Mouse (Mus musculus) neural tube, embryonic 13.5 days (tissue): ENCODE measurements around the gene Mmp20. TPM values are rescaled to one million over a fixed set of nuclear protein-coding genes. Genes with fewer than 3 reads are reported as not detected.

Experiments
- ATAC-seq: fragments of 200-750 bp; cut with Nextera tagmentation; 2 replicates; pipeline ENCODE4 v1.8.0; 2017; ENCODE audit warnings: low read depth, mild to moderate bottlenecking, moderate TSS enrichment, moderate library complexity
- H3K27ac ChIP-seq: fragments of 300-500 bp; sonication (generic); replicated peaks from 2 replicates; pipeline ENCODE4 v1.5.1; 2015; ENCODE audit warnings: moderate library complexity, mild to moderate bottlenecking, inconsistent platforms
- H3K27me3 ChIP-seq: fragments of 300-500 bp; sonication (generic); 2 replicates; pipeline ENCODE4 v1.6.1; 2015; ENCODE audit warnings: mild to moderate bottlenecking, inconsistent platforms
- H3K36me3 ChIP-seq: fragments of 300-500 bp; sonication (generic); 2 replicates; pipeline ENCODE4 v1.6.1; 2015; ENCODE audit warnings: mild to moderate bottlenecking, inconsistent platforms
- H3K4me1 ChIP-seq: fragments of 300-500 bp; sonication (generic); replicated peaks from 2 replicates; pipeline ENCODE4 v1.6.1; 2015; ENCODE audit warnings: inconsistent platforms
- H3K4me2 ChIP-seq: fragments of 300-500 bp; sonication (generic); 2 replicates; pipeline ENCODE4 v1.6.1; 2015; ENCODE audit warnings: inconsistent platforms, mild to moderate bottlenecking, moderate library complexity
- H3K4me3 ChIP-seq: fragments of 300-500 bp; sonication (generic); 2 replicates; pipeline ENCODE4 v1.5.1; 2015; ENCODE audit warnings: mild to moderate bottlenecking, inconsistent platforms
- H3K9ac ChIP-seq: fragments of 300-500 bp; sonication (generic); 2 replicates; pipeline ENCODE4 v1.6.1; 2015; ENCODE audit warnings: moderate library complexity, mild to moderate bottlenecking, inconsistent platforms
- H3K9me3 ChIP-seq: fragments of 300-500 bp; sonication (generic); 2 replicates; pipeline ENCODE4 v1.6.1; 2016; ENCODE audit warnings: inconsistent platforms
- WGBS: fragments of 180-500 bp; shearing (Covaris S2); methylation state at CpG from one replicate; pipeline ENCODE4 v1.1.7; 2015; 5-methylcytosine and 5-hydroxymethylcytosine counted together
- polyA plus RNA-seq: library from polyadenylated mRNA; unstranded; fragments of >200 nt; fragmentation: Nextera tagmentation; extraction: Ambion mirVana; gene quantifications from 2 replicates; pipeline ENCODE4 v1.2.1, GENCODE M21; 2015

Mmp20 gene
- polyA plus RNA-seq, 1 experiment from 2014 or later: not detected

GRCm38 (mm10) chr9:7652351-7653085 is 24.5 kb downstream of the Mmp20 start:
- Histone ChIP-seq H3K4me3 (no peak overlapping the region), H3K36me3 (no peaks in the 10 kb centered on the region), H3K27me3 (no peaks in the 10 kb centered on the region), H3K4me1 (no peaks in the 10 kb centered on the region), H3K9me3 (no peaks in the 10 kb centered on the region), H3K4me2 (no peak overlapping the region), H3K9ac (no peak overlapping the region), H3K27ac (no peak overlapping the region)
- WGBS: 88% methylated on average over 5 of the region's 5 CpGs
- ATAC-seq: no peak

- Histone ChIP-seq H3K27ac (no peak overlapping the region), H3K4me3 (no peak overlapping the region), H3K9me3 (no peaks in the 10 kb centered on the region)
These were observed 29.9 kb downstream of the Mmp20 start for GRCm38 (mm10) chr9:7657946-7658345.

GRCm38 (mm10) chr9:7659469-7660020 is 31.5 kb downstream of the Mmp20 start:
- H3K36me3 ChIP-seq: no peaks in the 10 kb centered on the region
- ATAC-seq: no peak
- no peak overlapping the region for H3K4me2 ChIP-seq
- no peaks in the 10 kb centered on the region for H3K4me1 ChIP-seq
- H3K27me3 ChIP-seq: no peaks in the 10 kb centered on the region
- WGBS: 28% methylated on average over 6 of the region's 6 CpGs
- no peak overlapping the region for H3K4me3 ChIP-seq
- H3K9me3 ChIP-seq: no peaks in the 10 kb centered on the region
- H3K9ac ChIP-seq: no peak overlapping the region
- no peak overlapping the region for H3K27ac ChIP-seq

More at GRCm38 (mm10) chr9:7657946-7658345, 29.9 kb downstream of the Mmp20 start:
- Histone ChIP-seq H3K4me1 (no peaks in the 10 kb centered on the region), H3K9ac (no peak overlapping the region), H3K27me3 (no peaks in the 10 kb centered on the region), H3K36me3 (no peaks in the 10 kb centered on the region), H3K4me2 (no peak overlapping the region)
- no peak for ATAC-seq
- WGBS: 83% methylated on average over 4 of the region's 4 CpGs

GRCm38 (mm10) chr9:7661371-7661770 is 33.3 kb downstream of the Mmp20 start:
- no peaks in the 10 kb centered on the region for H3K27me3 ChIP-seq
- no peaks in the 10 kb centered on the region for H3K4me1 ChIP-seq
- H3K4me3 ChIP-seq: no peak overlapping the region
- H3K9ac ChIP-seq: no peak overlapping the region
- ATAC-seq: no peak
- H3K27ac ChIP-seq: no peak overlapping the region
- 100% methylated on average over 1 of the region's 1 CpGs for WGBS
- no peaks in the 10 kb centered on the region for H3K36me3 ChIP-seq
- no peak overlapping the region for H3K4me2 ChIP-seq
- H3K9me3 ChIP-seq: no peaks in the 10 kb centered on the region

- Histone ChIP-seq H3K9ac (no peak overlapping the region), H3K4me2 (no peak overlapping the region), H3K9me3 (no peaks in the 10 kb centered on the region), H3K4me1 (no peaks in the 10 kb centered on the region), H3K36me3 (no peaks in the 10 kb centered on the region), H3K27ac (no peak overlapping the region), H3K27me3 (no peaks in the 10 kb centered on the region), H3K4me3 (no peak overlapping the region)
- no peak for ATAC-seq
- WGBS: 90% methylated on average over 1 of the region's 1 CpGs
These were observed 41.6 kb downstream of the Mmp20 start for GRCm38 (mm10) chr9:7669674-7670073.

- Histone ChIP-seq H3K9me3 (no peaks in the 10 kb centered on the region), H3K4me1 (no peaks in the 10 kb centered on the region), H3K4me2 (no peak overlapping the region), H3K9ac (no peak overlapping the region), H3K4me3 (no peak overlapping the region), H3K36me3 (no peaks in the 10 kb centered on the region), H3K27ac (no peak overlapping the region), H3K27me3 (no peaks in the 10 kb centered on the region)
- 85% methylated on average over 9 of the region's 9 CpGs for WGBS
- ATAC-seq: no peak
These were observed 45.0 kb downstream of the Mmp20 start for GRCm38 (mm10) chr9:7672985-7673384.

GRCm38 (mm10) chr9:7678154-7678837 is 50.3 kb downstream of the Mmp20 start:
- Histone ChIP-seq H3K36me3 (no peaks in the 10 kb centered on the region), H3K27me3 (no peaks in the 10 kb centered on the region), H3K4me1 (no peaks in the 10 kb centered on the region), H3K9me3 (no peaks in the 10 kb centered on the region), H3K4me3 (no peak overlapping the region), H3K4me2 (no peak overlapping the region), H3K27ac (no peak overlapping the region), H3K9ac (no peak overlapping the region)
- 89% methylated on average over 2 of the region's 2 CpGs for WGBS
- ATAC-seq: no peak

GRCm38 (mm10) chr9:7682081-7682618 is 54.1 kb downstream of the Mmp20 start:
- Histone ChIP-seq H3K4me1 (no peaks in the 10 kb centered on the region), H3K9me3 (no peaks in the 10 kb centered on the region), H3K4me3 (no peak overlapping the region), H3K27me3 (no peaks in the 10 kb centered on the region), H3K9ac (no peak overlapping the region), H3K27ac (no peak overlapping the region), H3K36me3 (no peaks in the 10 kb centered on the region), H3K4me2 (no peak overlapping the region)
- ATAC-seq: no peak
- WGBS: 91% methylated on average over 9 of the region's 9 CpGs

GRCm38 (mm10) chr9:7686024-7686423 is 58.0 kb downstream of the Mmp20 start:
- no peak for ATAC-seq
- Histone ChIP-seq H3K9ac (no peak overlapping the region), H3K27ac (no peak overlapping the region), H3K36me3 (no peaks in the 10 kb centered on the region), H3K9me3 (no peaks in the 10 kb centered on the region), H3K4me3 (no peak overlapping the region), H3K27me3 (no peaks in the 10 kb centered on the region), H3K4me1 (no peaks in the 10 kb centered on the region), H3K4me2 (no peak overlapping the region)
- 59% methylated on average over 2 of the region's 2 CpGs for WGBS

GRCm38 (mm10) chr9:7689799-7690198 is 61.8 kb downstream of the Mmp20 start:
- no peaks in the 10 kb centered on the region for H3K4me1 ChIP-seq
- WGBS: 68% methylated on average over 6 of the region's 6 CpGs
- ATAC-seq: no peak
- no peak overlapping the region for H3K9ac ChIP-seq
- no peak overlapping the region for H3K4me3 ChIP-seq
- H3K27me3 ChIP-seq: no peaks in the 10 kb centered on the region
- H3K36me3 ChIP-seq: no peaks in the 10 kb centered on the region
- H3K27ac ChIP-seq: no peak overlapping the region
- no peaks in the 10 kb centered on the region for H3K9me3 ChIP-seq
- no peak overlapping the region for H3K4me2 ChIP-seq

- no peak for ATAC-seq
- WGBS: 69% methylated on average over 1 of the region's 1 CpGs
- no peaks in the 10 kb centered on the region for H3K27me3 ChIP-seq
- no peak within 1 kb of the TSS for H3K9ac ChIP-seq
- H3K4me2 ChIP-seq: no peak within 1 kb of the TSS
- no peak within 1 kb of the TSS for H3K4me3 ChIP-seq
- no peaks in the 10 kb centered on the region for H3K9me3 ChIP-seq
- H3K4me1 ChIP-seq: no peaks in the 10 kb centered on the region
- no peak within 1 kb of the TSS for H3K27ac ChIP-seq
- H3K36me3 ChIP-seq: no peaks in the 10 kb centered on the region
These were observed 63.8 kb downstream of the Mmp20 start, which contains the start of gene Mmp7 for GRCm38 (mm10) chr9:7691790-7692189. Gene Mmp7, plus strand, starts transcription at chr9:7692090.

- H3K9ac ChIP-seq: no peak overlapping the region
- no peaks in the 10 kb centered on the region for H3K36me3 ChIP-seq
- WGBS: 85% methylated on average over 3 of the region's 3 CpGs
- H3K27ac ChIP-seq: no peak overlapping the region
- no peaks in the 10 kb centered on the region for H3K27me3 ChIP-seq
- no peak for ATAC-seq
- no peaks in the 10 kb centered on the region for H3K4me1 ChIP-seq
- H3K4me2 ChIP-seq: no peak overlapping the region
- H3K4me3 ChIP-seq: no peak overlapping the region
- no peaks in the 10 kb centered on the region for H3K9me3 ChIP-seq
These were observed 65.9 kb downstream of the Mmp20 start for GRCm38 (mm10) chr9:7693961-7694360.
